Mouse (Mus musculus) small intestine, adult 2 months (tissue): ENCODE results near the gene Dgat2l6. TPM values are rescaled to one million over a fixed set of nuclear protein-coding genes. Genes with fewer than 3 reads are reported as not detected.

Experiments
- H3K27ac ChIP-seq: fragments of 200-500 bp; 2 replicates; pipeline ENCODE4 v1.5.1; 2012; ENCODE audit warnings: low read depth, low read length, control low read depth, inconsistent platforms; ENCODE audit not compliant: insufficient read depth
- H3K27me3 ChIP-seq: fragments of 200-500 bp; 2 replicates; pipeline ENCODE4 v1.6.1; 2012; ENCODE audit warnings: mild to moderate bottlenecking, moderate library complexity, low read length, inconsistent platforms; ENCODE audit not compliant: control insufficient read depth, insufficient read depth
- H3K36me3 ChIP-seq: fragments of 200-500 bp; 2 replicates; pipeline ENCODE4 v1.6.1; 2012; ENCODE audit warnings: mild to moderate bottlenecking, low read length, control low read depth, inconsistent platforms; ENCODE audit not compliant: control insufficient read depth, insufficient read depth
- H3K4me1 ChIP-seq: fragments of 200-500 bp; 2 replicates; pipeline ENCODE4 v1.6.1; 2012; ENCODE audit warnings: low read length, inconsistent platforms, mixed read lengths; ENCODE audit not compliant: control insufficient read depth, insufficient read depth, insufficient read length
- H3K4me3 ChIP-seq: fragments of 200-500 bp; 2 replicates; pipeline ENCODE4 v1.5.1; 2012; ENCODE audit warnings: low read depth, mild to moderate bottlenecking, control low read depth, inconsistent platforms, low read length, moderate library complexity
- CTCF ChIP-seq: fragments of 200-500 bp; IDR thresholded peaks from 2 replicates; pipeline ENCODE4 v1.5.1; 2012; ENCODE audit warnings: low read depth, mild to moderate bottlenecking, control low read depth, inconsistent platforms, low read length, moderate library complexity, mixed read lengths; ENCODE audit not compliant: insufficient replicate concordance, insufficient read length; ENCODE audit errors: extremely low read depth
- POLR2A ChIP-seq: fragments of 200-500 bp; IDR thresholded peaks from 2 replicates; pipeline ENCODE4 v1.6.1; 2012; ENCODE audit warnings: low read depth, mild to moderate bottlenecking, control low read depth, inconsistent platforms, low read length, moderate library complexity
- WGBS: fragments of 180-500 bp; shearing (Covaris S2); methylation state at CpG from one replicate; pipeline ENCODE4 v1.1.7; 2018; 5-methylcytosine and 5-hydroxymethylcytosine counted together
- polyA plus RNA-seq: library from polyadenylated mRNA; depleted of rRNA; stranded (reverse); fragments of >200 nt; gene quantifications from 2 replicates; pipeline ENCODE4 v1.2.3, GENCODE M21; 2012; rRNA removed

The Dgat2l6 gene
- not detected in 2 replicates for polyA plus RNA-seq

DNA sequence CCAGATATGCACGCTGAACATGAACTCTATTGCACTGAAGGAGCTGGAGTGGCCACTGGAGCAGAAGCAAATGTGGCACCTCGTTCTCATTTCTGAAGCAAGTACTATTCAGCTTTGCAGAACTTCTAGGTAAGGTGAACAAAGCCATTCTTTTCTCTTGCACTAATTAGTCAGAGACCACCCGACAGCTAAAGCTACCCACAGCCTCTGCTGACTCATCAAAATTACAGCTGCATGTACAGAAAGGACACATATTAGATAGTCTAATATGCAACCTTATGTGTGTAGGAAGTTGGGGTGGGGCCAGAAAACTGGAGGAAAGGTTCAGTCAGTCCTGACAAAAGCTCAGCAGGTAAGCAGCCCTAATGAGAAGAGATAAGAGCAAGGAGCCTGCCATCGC is at the start of gene Dgat2l6:
Gene Dgat2l6, plus strand, starts transcription at position 368 of the 400 bp plus-strand sequence.
- TF ChIP-seq CTCF = no peak
- TF ChIP-seq POLR2A = no peak
- H3K4me3 ChIP-seq = no peak within 1 kb of the TSS
- WGBS = 76% methylated on average over 4 of the region's 4 CpGs
- no peaks in the 10 kb centered on the region for H3K36me3 ChIP-seq
- no peak within 1 kb of the TSS for H3K27ac ChIP-seq
- no peaks in the 10 kb centered on the region for H3K4me1 ChIP-seq
- no peaks in the 10 kb centered on the region for H3K27me3 ChIP-seq

- Histone ChIP-seq H3K36me3 (no peaks in the 10 kb centered on the region), H3K4me1 (no peaks in the 10 kb centered on the region), H3K27ac (no peak overlapping the region), H3K4me3 (no peak overlapping the region), H3K27me3 (no peaks in the 10 kb centered on the region)
- TF ChIP-seq POLR2A (no peak), CTCF (no peak)
- WGBS = 61% methylated on average over 4 of the region's 4 CpGs
These were observed 48.9 kb upstream of the Dgat2l6 start for GRCm38 (mm10) chrX:100475569-100476223.

DNA sequence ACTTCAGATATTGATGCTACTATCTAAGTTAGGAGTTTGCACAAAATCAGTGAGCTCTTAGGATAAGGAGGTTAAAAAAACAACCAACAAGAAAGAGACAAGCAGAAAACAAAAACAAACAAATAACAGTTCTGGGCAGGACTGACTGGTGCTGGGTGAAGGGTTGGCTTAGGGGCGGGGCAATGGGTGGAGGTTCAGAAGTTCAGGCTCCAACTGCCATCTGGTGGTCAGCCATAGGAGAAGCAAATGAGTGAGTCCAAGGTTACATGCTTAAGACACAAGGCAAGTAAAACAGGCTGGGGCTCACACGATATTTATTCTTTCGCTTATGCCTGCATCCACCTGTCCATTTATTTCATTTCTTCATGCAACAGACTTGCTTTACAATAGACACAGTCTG is 44.3 kb upstream of the Dgat2l6 start:
- Histone ChIP-seq H3K4me3 (no peak overlapping the region), H3K4me1 (no peaks in the 10 kb centered on the region), H3K27ac (no peak overlapping the region), H3K36me3 (no peaks in the 10 kb centered on the region), H3K27me3 (no peaks in the 10 kb centered on the region)
- TF ChIP-seq CTCF (peak; percentile 62; the same call in 1 of the 2 replicates), POLR2A (no peak)
- 16% methylated on average over 3 of the region's 3 CpGs for WGBS

DNA sequence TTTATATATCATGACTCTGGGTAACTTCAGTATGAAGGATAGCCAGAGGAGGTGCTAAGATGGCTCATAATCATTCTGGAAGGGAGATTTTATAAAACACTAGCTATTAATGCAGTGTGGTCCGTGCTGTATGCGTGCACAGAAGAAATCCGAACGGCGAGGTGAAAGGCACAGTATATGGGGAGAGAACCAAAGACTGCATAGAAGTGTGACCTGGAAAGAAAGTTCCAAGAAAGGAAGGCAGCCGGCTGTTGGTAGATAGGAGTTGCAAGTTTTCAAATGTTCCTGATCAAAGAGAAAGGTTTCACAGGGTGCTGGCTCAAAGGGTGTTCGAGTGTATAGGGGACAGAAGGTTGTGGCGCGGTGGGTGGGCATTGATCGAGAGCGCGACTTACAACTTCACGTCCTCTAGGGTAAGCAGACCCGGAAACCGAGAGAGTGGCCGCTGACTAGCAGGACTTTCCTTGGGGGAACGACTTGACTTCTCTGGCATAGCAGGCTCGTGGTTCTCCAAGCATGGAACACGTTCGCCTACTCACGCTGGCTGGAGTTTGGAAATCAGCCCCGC is 31.1 kb upstream of the Dgat2l6 start:
- Histone ChIP-seq H3K27ac (0 out of 2 replicates have a peak overlapping the region, but pooled peaks have one; percentile 0), H3K4me3 (peak overlapping the region; percentile 88), H3K4me1 (no peaks in the 10 kb centered on the region), H3K36me3 (no peaks in the 10 kb centered on the region), H3K27me3 (no peaks in the 10 kb centered on the region)
- WGBS = 10% methylated on average over 22 of the region's 22 CpGs
- TF ChIP-seq POLR2A = no peak
- TF ChIP-seq CTCF = no peak

DNA sequence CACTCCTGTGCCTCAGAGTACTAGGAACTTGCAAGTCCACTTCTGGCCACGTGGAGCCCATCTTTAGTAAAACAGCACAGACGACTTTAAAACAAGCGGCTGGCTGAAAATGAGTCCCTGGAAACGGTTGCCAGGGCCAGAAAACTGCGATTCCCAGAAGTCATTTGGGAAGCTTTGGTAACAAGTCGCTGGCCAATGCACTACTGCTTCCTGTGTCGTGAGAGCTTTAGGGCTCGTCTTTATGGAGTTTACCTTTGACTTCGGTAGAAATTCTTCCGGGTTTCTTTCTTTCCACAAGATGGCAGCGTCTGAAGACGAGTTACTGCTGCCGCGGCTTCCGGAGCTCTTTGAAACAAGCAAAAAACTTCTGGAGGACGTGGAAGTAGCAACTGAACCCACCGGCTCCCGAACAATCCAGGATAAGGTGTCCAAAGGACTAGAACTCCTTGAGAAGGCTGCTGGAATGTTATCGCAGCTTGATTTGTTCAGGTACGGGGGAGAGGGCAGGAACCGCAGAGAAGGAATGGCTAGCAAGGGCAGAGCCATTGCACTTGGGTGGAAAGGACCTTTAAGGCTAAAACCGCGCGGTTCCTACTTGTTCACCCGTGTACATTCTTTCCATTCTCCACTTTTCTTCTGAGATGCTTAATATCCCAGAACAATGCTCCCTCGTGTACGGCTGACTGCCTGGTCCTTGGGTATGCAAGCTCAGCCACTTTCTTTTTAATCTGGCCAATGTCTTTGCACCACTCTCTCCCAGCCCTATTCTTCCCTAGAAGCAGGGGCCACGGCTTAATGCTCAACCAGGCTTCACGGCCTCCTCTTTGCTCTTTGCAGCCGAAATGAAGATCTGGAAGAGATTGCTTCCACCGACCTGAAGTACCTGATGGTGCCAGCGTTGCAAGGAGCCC is 30.3 kb upstream of the Dgat2l6 start, which contains the start of gene Igbp1:
Gene Igbp1, plus strand, starts transcription at position 224 of the 911 bp plus-strand sequence.
- Histone ChIP-seq H3K36me3 (no peaks in the 10 kb centered on the region; the same call in 1 of the 2 replicates), H3K4me3 (peak within 1 kb of the TSS; percentile 88), H3K27me3 (no peaks in the 10 kb centered on the region), H3K27ac (peak within 1 kb of the TSS; percentile 26; the same call in 1 of the 2 replicates), H3K4me1 (no peaks in the 10 kb centered on the region)
- TF ChIP-seq CTCF (0 out of 2 replicates have a peak, but pooled peaks have one; percentile 5), POLR2A (0 out of 2 replicates have a peak, but pooled peaks have one; percentile 21)
- WGBS = 13% methylated on average over 32 of the region's 32 CpGs

- no peaks in the 10 kb centered on the region for H3K4me1 ChIP-seq
- no peaks in the 10 kb centered on the region for H3K27me3 ChIP-seq
- H3K36me3 ChIP-seq = peaks cover 10% of the 10 kb centered on the region
- H3K4me3 ChIP-seq = no peak overlapping the region
- H3K27ac ChIP-seq = no peak overlapping the region
- 72% methylated on average over 5 of the region's 5 CpGs for WGBS
- no peak for TF ChIP-seq POLR2A
- TF ChIP-seq CTCF = no peak
These were observed 20.3 kb upstream of the Dgat2l6 start for GRCm38 (mm10) chrX:100504175-100504851.
